Mouse (Mus musculus): ENCODE results near the gene Fank1. TPM values are rescaled to one million over a fixed set of nuclear protein-coding genes. Genes with fewer than 3 reads are reported as not detected.

Fank1 gene
- polyA plus RNA-seq (2015; fragmentation: Nextera tagmentation; extraction: Ambion mirVana), result 4.0 TPM in 2 replicates

GRCm38 (mm10) chr7:133776626-133776996, at the start of gene Fank1:
Fank1 (plus strand) TSS chr7:133776861.
- no peaks in the 10 kb centered on the region for H3K27me3 ChIP-seq
- 0 out of 2 replicates have a peak within 1 kb of the TSS, but pooled peaks have one; percentile 4 for H3K27ac ChIP-seq (replicated peaks)
- H3K4me1 ChIP-seq, result peaks cover 18% of the 10 kb centered on the region
- peak within 1 kb of the TSS; percentile 74 for H3K4me2 ChIP-seq (replicated peaks)
- peak within 1 kb of the TSS; percentile 74 for H3K4me3 ChIP-seq
- no peaks in the 10 kb centered on the region for H3K36me3 ChIP-seq
- no peaks in the 10 kb centered on the region for H3K9me3 ChIP-seq
- ATAC-seq (replicated peaks), result peak; percentile 97
- 0% methylated on average over 42 of the region's 45 CpGs for WGBS
- H3K9ac ChIP-seq (replicated peaks), result peak within 1 kb of the TSS; percentile 72

- Histone ChIP-seq H3K36me3 (peaks cover 25% of the 10 kb centered on the region), H3K27me3 (no peaks in the 10 kb centered on the region)
Observed at GRCm38 (mm10) chr7:133727027-133727426, 49.6 kb upstream of the Fank1 start.

GRCm38 (mm10) chr7:133729351-133729750, 47.3 kb upstream of the Fank1 start:
- Histone ChIP-seq H3K36me3 (peaks cover 18% of the 10 kb centered on the region; the same call in 1 of the 2 replicates), H3K4me2 (replicated peaks) (no peak overlapping the region), H3K27ac (replicated peaks) (0 out of 2 replicates have a peak overlapping the region, but pooled peaks have one; percentile 47), H3K4me1 (peaks cover 13% of the 10 kb centered on the region), H3K9ac (replicated peaks) (no peak overlapping the region), H3K9me3 (no peaks in the 10 kb centered on the region), H3K4me3 (no peak overlapping the region), H3K27me3 (no peaks in the 10 kb centered on the region)
- no peak for ATAC-seq (replicated peaks)
- 76% methylated on average over 5 of the region's 5 CpGs for whole genome bisulfite sequencing

More at GRCm38 (mm10) chr7:133727027-133727426, 49.6 kb upstream of the Fank1 start:
- Histone ChIP-seq H3K4me2 (replicated peaks) (no peak overlapping the region), H3K9ac (replicated peaks) (no peak overlapping the region), H3K4me1 (peaks cover 9% of the 10 kb centered on the region), H3K9me3 (no peaks in the 10 kb centered on the region), H3K27ac (replicated peaks) (no peak overlapping the region), H3K4me3 (no peak overlapping the region)
- 89% methylated on average over 6 of the region's 6 CpGs for WGBS
- no peak for ATAC-seq (replicated peaks)

- peaks cover 9% of the 10 kb centered on the region for H3K4me1 ChIP-seq
Observed at GRCm38 (mm10) chr7:133730324-133731191, 46.1 kb upstream of the Fank1 start.

GRCm38 (mm10) chr7:133731971-133732645, 44.6 kb upstream of the Fank1 start:
- Histone ChIP-seq H3K4me1 (peaks cover 9% of the 10 kb centered on the region), H3K27me3 (no peaks in the 10 kb centered on the region), H3K4me3 (no peak overlapping the region), H3K4me2 (replicated peaks) (no peak overlapping the region), H3K9ac (replicated peaks) (no peak overlapping the region), H3K27ac (replicated peaks) (peak overlapping the region; percentile 49), H3K9me3 (no peaks in the 10 kb centered on the region), H3K36me3 (peaks cover 18% of the 10 kb centered on the region; the same call in 1 of the 2 replicates)
- ATAC-seq (replicated peaks), result no peak
- WGBS, result 55% methylated on average over 4 of the region's 4 CpGs

More at GRCm38 (mm10) chr7:133730324-133731191, 46.1 kb upstream of the Fank1 start:
- H3K36me3 ChIP-seq, result peaks cover 17% of the 10 kb centered on the region; the same call in 1 of the 2 replicates
- ATAC-seq (replicated peaks), result no peak
- H3K9me3 ChIP-seq, result no peaks in the 10 kb centered on the region
- WGBS, result 86% methylated on average over 11 of the region's 11 CpGs
- H3K9ac ChIP-seq (replicated peaks), result no peak overlapping the region
- H3K4me3 ChIP-seq, result no peak overlapping the region
- H3K4me2 ChIP-seq (replicated peaks), result no peak overlapping the region
- H3K27ac ChIP-seq (replicated peaks), result no peak overlapping the region
- no peaks in the 10 kb centered on the region for H3K27me3 ChIP-seq

GRCm38 (mm10) chr7:133740558-133740957, 36.1 kb upstream of the Fank1 start:
- no peak overlapping the region for H3K4me3 ChIP-seq
- peaks cover 27% of the 10 kb centered on the region for H3K4me1 ChIP-seq
- ATAC-seq (replicated peaks), result no peak
- no peaks in the 10 kb centered on the region for H3K9me3 ChIP-seq
- no peaks in the 10 kb centered on the region for H3K27me3 ChIP-seq
- H3K36me3 ChIP-seq, result peaks cover 26% of the 10 kb centered on the region; the same call in 1 of the 2 replicates
- no peak overlapping the region for H3K27ac ChIP-seq (replicated peaks)
- no peak overlapping the region for H3K4me2 ChIP-seq (replicated peaks)
- no peak overlapping the region for H3K9ac ChIP-seq (replicated peaks)
- 94% methylated on average over 7 of the region's 7 CpGs for WGBS

GRCm38 (mm10) chr7:133742530-133743325, 33.9 kb upstream of the Fank1 start:
- Histone ChIP-seq H3K36me3 (peaks cover 24% of the 10 kb centered on the region; the same call in 1 of the 2 replicates), H3K9me3 (no peaks in the 10 kb centered on the region), H3K4me3 (no peak overlapping the region), H3K9ac (replicated peaks) (no peak overlapping the region), H3K4me2 (replicated peaks) (no peak overlapping the region), H3K4me1 (peaks cover 27% of the 10 kb centered on the region), H3K27ac (replicated peaks) (peak overlapping the region; percentile 55), H3K27me3 (no peaks in the 10 kb centered on the region)
- WGBS, result 78% methylated on average over 12 of the region's 12 CpGs
- ATAC-seq (replicated peaks), result no peak

- no peaks in the 10 kb centered on the region for H3K9me3 ChIP-seq
- 37% methylated on average over 4 of the region's 4 CpGs for WGBS
- no peaks in the 10 kb centered on the region for H3K27me3 ChIP-seq
- peaks cover 25% of the 10 kb centered on the region; the same call in 1 of the 2 replicates for H3K36me3 ChIP-seq
- no peak overlapping the region for H3K4me2 ChIP-seq (replicated peaks)
- H3K27ac ChIP-seq (replicated peaks), result peak overlapping the region; percentile 55
- no peak overlapping the region for H3K9ac ChIP-seq (replicated peaks)
- no peak overlapping the region for H3K4me3 ChIP-seq
- ATAC-seq (replicated peaks), result peak; percentile 72
- peaks cover 27% of the 10 kb centered on the region for H3K4me1 ChIP-seq
Observed at GRCm38 (mm10) chr7:133743611-133744010, 33.0 kb upstream of the Fank1 start.

- Histone ChIP-seq H3K9ac (replicated peaks) (no peak overlapping the region), H3K9me3 (no peaks in the 10 kb centered on the region), H3K36me3 (peaks cover 26% of the 10 kb centered on the region; the same call in 1 of the 2 replicates), H3K4me2 (replicated peaks) (no peak overlapping the region), H3K4me1 (peaks cover 27% of the 10 kb centered on the region), H3K4me3 (no peak overlapping the region), H3K27ac (replicated peaks) (peak overlapping the region; percentile 55), H3K27me3 (no peaks in the 10 kb centered on the region)
- no peak for ATAC-seq (replicated peaks)
- 70% methylated on average over 1 of the region's 1 CpGs for WGBS
Observed at GRCm38 (mm10) chr7:133744209-133744608, 32.5 kb upstream of the Fank1 start.

- H3K27me3 ChIP-seq, result no peaks in the 10 kb centered on the region
- no peak overlapping the region for H3K4me3 ChIP-seq
- WGBS, result 42% methylated on average over 4 of the region's 4 CpGs
- peaks cover 26% of the 10 kb centered on the region; the same call in 1 of the 2 replicates for H3K36me3 ChIP-seq
- H3K27ac ChIP-seq (replicated peaks), result peak overlapping the region; percentile 55
- no peak overlapping the region for H3K4me2 ChIP-seq (replicated peaks)
- no peak for ATAC-seq (replicated peaks)
- H3K9ac ChIP-seq (replicated peaks), result no peak overlapping the region
- H3K9me3 ChIP-seq, result no peaks in the 10 kb centered on the region
- peaks cover 27% of the 10 kb centered on the region for H3K4me1 ChIP-seq
Observed at GRCm38 (mm10) chr7:133744701-133745100, 32.0 kb upstream of the Fank1 start.

GRCm38 (mm10) chr7:133747372-133747771, 29.3 kb upstream of the Fank1 start:
- Histone ChIP-seq H3K27ac (replicated peaks) (no peak overlapping the region), H3K9ac (replicated peaks) (no peak overlapping the region), H3K9me3 (no peaks in the 10 kb centered on the region), H3K4me2 (replicated peaks) (no peak overlapping the region), H3K4me3 (no peak overlapping the region), H3K36me3 (peaks cover 6% of the 10 kb centered on the region; the same call in 1 of the 2 replicates), H3K4me1 (peaks cover 34% of the 10 kb centered on the region), H3K27me3 (no peaks in the 10 kb centered on the region)
- no peak for ATAC-seq (replicated peaks)
- WGBS, result 84% methylated on average over 8 of the region's 8 CpGs

Data from forebrain, embryonic 15.5 days (tissue).